Mouse (Mus musculus): ENCODE data around the gene Gda.

The Gda gene

GRCm38 (mm10) chr19:21376445-21377218, 96.6 kb downstream of the Gda start:
- DNase-seq (ENCODE audit: extremely low spot score, low read depth, low spot score) = no peak

DNA sequence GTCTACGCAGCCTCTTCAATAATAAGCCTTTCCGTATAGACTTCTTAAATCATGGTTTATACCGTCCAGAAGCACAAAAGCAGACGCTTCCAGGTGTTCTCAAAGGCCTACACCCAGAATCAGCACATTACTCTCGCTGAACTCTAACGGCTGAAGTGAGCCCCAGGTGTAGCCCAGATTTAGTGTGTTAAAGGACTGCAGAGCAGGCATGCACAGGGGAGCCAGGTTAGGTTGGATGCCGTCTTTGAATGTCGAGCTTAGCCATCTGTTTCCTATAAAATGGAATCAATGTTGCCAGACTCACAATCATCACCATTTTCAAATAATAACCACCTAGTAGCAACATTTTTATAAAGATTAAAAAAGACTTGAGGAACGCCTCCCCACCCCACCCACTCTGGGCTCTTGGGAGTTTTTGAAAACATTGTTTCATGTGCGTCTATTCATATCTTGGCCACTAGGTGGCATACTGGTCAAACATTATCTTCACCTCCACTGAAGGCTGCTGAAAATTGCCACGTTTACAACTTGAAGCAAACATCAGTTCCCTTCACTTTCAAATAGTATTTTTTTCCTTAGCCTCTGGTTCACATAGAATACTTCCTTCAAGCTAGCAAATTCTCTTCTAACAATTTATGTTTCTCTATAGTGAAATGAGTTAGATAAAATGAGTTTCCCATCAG, 100.0 kb downstream of the Gda start:
- DNase-seq (ENCODE audit: extremely low spot score, low read depth, low spot score) = peak; percentile 61

GRCm38 (mm10) chr19:21372395-21373072, 100.7 kb downstream of the Gda start:
- no peak for DNase-seq (ENCODE audit: extremely low spot score, low read depth, low spot score)

- DNase-seq (ENCODE audit: extremely low spot score, low read depth, low spot score) = no peak
These were observed 101.9 kb downstream of the Gda start for GRCm38 (mm10) chr19:21371337-21371736.

- no peak for DNase-seq (ENCODE audit: extremely low spot score, low read depth, low spot score)
These were observed 102.5 kb downstream of the Gda start for GRCm38 (mm10) chr19:21370782-21371181.

- no peak for DNase-seq (ENCODE audit: extremely low spot score, low read depth, low spot score)
These were observed 104.1 kb downstream of the Gda start for GRCm38 (mm10) chr19:21369175-21369574.

- DNase-seq (ENCODE audit: extremely low spot score, low read depth, low spot score) = no peak
These were observed 104.7 kb downstream of the Gda start for GRCm38 (mm10) chr19:21368595-21368994.

DNA sequence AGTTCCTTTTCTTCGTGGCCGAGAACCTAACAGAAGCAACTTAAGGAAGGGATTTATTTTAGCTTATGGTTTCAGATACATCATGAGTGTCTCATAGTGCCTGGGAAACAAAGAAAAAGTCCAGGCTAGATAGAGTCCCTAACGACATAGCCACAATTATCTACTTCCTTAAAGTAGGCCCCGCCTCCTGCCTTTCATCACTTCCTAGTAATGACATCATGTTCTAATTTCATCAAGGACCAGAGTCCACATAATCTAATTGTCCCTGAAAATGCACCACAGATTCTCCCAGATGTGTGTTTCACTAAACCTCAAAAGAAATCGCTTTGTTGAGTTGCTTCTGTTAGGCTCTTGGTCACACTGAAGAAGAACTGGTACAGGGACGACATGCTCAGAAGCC, 115.5 kb downstream of the Gda start:
- no peak for DNase-seq (ENCODE audit: extremely low spot score, low read depth, low spot score)

DNA sequence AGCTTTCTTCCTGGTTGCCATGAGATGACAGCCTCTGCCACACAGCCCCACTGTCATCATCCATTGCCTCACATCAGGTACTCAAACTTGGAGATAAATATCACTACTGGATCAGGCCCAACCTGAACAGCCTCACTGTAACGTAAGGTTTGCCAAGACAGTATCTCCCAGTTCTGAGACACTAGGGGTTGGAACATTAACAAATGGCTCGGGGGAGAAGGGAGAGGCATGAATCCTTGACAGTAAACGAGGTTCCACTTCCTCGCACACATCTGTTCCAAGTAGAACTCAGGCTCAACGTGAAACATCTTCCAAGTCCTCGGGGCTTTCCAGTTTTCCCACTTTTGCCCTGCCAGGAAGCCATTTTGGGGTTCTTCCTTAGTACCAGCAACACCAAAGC, 123.6 kb downstream of the Gda start:
- no peak for DNase-seq (ENCODE audit: extremely low spot score, low read depth, low spot score)

- no peak for DNase-seq (ENCODE audit: extremely low spot score, low read depth, low spot score)
These were observed 126.6 kb downstream of the Gda start for GRCm38 (mm10) chr19:21346646-21347045.
